Mouse (Mus musculus) C2C12 (cell line): ENCODE data around the gene Fam131c. TPM values are rescaled to one million over a fixed set of nuclear protein-coding genes. Genes with fewer than 3 reads are reported as not detected.

Experiments used
- H3K27me3 ChIP-seq: one replicate; pipeline ENCODE4 v1.6.1; 2011; ENCODE audit not compliant: control insufficient read depth, insufficient read depth, insufficient read length
- H3K36me3 ChIP-seq: one replicate; pipeline ENCODE4 v1.6.1; 2011; ENCODE audit not compliant: control insufficient read depth, insufficient read depth
- H3K4me3 ChIP-seq: one replicate; pipeline ENCODE4 v1.5.1; 2011; ENCODE audit warnings: mild to moderate bottlenecking, control low read depth; ENCODE audit not compliant: poor library complexity, insufficient read depth, severe bottlenecking
- H3K79me2 ChIP-seq: one replicate; pipeline ENCODE4 v1.6.1; 2011; ENCODE audit not compliant: control insufficient read depth, insufficient read depth
- H3K79me3 ChIP-seq: one replicate; pipeline ENCODE4 v1.6.1; 2011; ENCODE audit warnings: low read depth, control low read depth
- H3ac ChIP-seq: one replicate; pipeline ENCODE3; 2011; ENCODE audit warnings: low read depth; ENCODE audit not compliant: control insufficient read depth, insufficient read length
- CEBPB ChIP-seq: IDR thresholded peaks from one replicate; pipeline ENCODE4 v1.6.1; 2011; ENCODE audit warnings: low read depth, mild to moderate bottlenecking, control low read depth, moderate library complexity
- CTCF ChIP-seq: IDR thresholded peaks from one replicate; pipeline ENCODE4 v1.5.1; 2011; ENCODE audit not compliant: control insufficient read depth, insufficient read depth, insufficient read length
- FOSL1 ChIP-seq: IDR thresholded peaks from one replicate; pipeline ENCODE4 v1.8.0; 2011; ENCODE audit warnings: mild to moderate bottlenecking, low read length; ENCODE audit not compliant: poor library complexity, insufficient read depth, severe bottlenecking
- MAX ChIP-seq: IDR thresholded peaks from one replicate; pipeline ENCODE4 v1.6.1; 2011; ENCODE audit warnings: mild to moderate bottlenecking, control low read depth
- MYOD1 ChIP-seq: IDR thresholded peaks from one replicate; pipeline ENCODE4 v1.6.1; 2011; ENCODE audit warnings: low read depth; ENCODE audit not compliant: control insufficient read depth, insufficient read length
- MYOG ChIP-seq: IDR thresholded peaks from one replicate; pipeline ENCODE4 v1.6.1; 2011; ENCODE audit not compliant: control insufficient read depth, insufficient read length; ENCODE audit errors: extremely low read depth
- USF1 ChIP-seq: IDR thresholded peaks from one replicate; pipeline ENCODE4 v1.6.1; 2011; ENCODE audit warnings: low read depth, mild to moderate bottlenecking, control low read depth, moderate library complexity
- polyA plus RNA-seq: library from polyadenylated mRNA; unstranded; fragments of >200 nt; fragmentation: generic; extraction: Trizol; gene quantifications from one replicate; pipeline ENCODE4 v1.2.1, GENCODE M21; 2012; ENCODE audit warnings: missing spikeins

Fam131c gene
- polyA plus RNA-seq, 1 experiment = 1.9 TPM

DNA sequence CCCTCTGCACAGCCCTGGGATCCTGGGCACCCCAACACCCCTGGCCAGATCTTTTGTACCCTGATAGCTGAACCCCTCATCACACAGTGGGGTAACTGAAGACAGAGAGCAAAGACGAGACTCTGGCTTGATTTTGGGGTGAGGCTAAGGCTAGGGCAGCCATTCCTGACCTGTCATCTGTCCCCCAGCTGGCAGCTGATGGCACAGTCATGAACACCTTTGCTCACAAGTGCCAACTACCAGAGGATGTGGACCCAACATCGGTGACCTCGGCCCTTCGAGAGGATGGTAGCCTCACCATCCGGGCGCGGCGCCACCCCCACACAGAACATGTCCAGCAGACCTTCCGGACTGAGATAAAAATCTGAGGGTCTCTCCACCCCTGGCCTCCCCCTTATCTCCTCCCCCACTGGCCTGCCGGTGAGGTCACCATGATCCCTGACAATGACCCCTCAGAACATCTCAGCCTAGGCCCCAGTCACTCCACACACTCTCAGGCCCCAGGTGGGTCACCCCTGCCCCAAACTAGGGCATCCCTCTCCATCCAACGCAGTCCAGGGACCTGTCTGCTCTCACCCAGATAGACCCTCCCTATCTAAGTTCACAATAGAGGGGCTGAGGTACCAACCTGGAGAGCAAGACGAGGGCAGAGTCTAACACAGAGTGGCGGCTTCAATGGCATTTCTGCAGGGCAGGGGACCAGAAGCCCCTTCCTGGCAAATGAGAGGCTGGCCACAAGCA lies 55.8 kb downstream of the Fam131c start:
- no peaks in the 10 kb centered on the region for H3K27me3 ChIP-seq
- no peak overlapping the region for H3ac ChIP-seq
- no peaks in the 10 kb centered on the region for H3K36me3 ChIP-seq
- H3K4me3 ChIP-seq = no peak overlapping the region
- H3K79me2 ChIP-seq = no peaks in the 10 kb centered on the region
- TF ChIP-seq CTCF = no peak
- no peak for TF ChIP-seq FOSL1
- TF ChIP-seq USF1 = no peak
- no peak for TF ChIP-seq MAX
- TF ChIP-seq MYOG = no peak
- no peak for TF ChIP-seq CEBPB
- TF ChIP-seq MYOD1 = no peak
- no peaks in the 10 kb centered on the region for H3K79me3 ChIP-seq

DNA sequence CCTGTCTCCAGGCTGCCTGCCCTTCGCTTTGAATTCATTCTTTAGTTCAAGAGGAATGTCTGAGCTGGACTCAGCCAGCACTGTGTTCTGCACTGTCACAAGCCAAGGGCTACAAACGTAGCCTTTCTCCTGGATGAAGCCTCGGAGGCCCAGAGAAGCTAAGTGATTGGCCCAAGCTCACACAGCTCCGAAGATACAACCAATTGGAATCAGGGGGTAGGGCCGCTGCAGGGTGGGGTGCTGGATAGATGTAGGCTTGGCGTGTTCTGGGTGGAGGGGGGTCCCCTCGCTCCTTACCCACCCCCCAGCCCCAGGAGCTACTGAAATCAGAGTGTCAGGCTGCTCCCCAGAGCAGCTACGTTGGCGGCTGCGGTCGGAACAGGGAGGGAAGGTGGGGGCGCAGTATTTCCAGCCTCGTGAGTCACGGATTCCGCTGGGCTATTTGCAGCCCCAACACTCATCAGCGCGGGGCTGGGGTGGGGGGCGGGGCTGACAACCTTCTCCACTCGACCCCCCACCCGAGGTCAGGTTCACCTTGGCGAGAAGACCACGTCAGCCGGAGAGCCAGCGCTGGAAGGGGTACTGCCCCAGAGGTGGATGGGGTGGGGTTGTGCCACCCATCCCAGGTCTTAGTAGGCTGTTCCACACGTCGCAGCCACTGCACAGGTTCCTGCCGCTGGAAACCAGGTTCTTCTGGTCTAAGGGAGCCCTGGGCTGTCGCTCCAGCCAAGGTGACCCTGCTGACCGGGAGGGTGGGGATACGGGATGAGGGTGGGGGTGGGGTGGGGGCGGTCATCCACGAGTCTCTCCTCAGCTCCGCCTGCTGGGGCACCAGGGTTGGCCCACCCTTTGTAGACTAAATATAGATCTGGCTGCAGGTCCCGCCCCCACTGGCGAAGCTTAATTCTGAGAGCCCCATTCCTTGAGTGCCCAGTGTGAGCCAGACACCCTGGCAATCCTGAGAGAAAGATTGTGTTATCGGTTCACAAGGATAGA lies 57.8 kb downstream of the Fam131c start:
- Histone ChIP-seq H3K79me2 (no peaks in the 10 kb centered on the region), H3K79me3 (no peaks in the 10 kb centered on the region), H3ac (peak overlapping the region; percentile 63), H3K27me3 (no peaks in the 10 kb centered on the region), H3K4me3 (peak overlapping the region; percentile 26), H3K36me3 (no peaks in the 10 kb centered on the region)
- no peak for TF ChIP-seq MAX
- TF ChIP-seq USF1 = no peak
- peak; percentile 8 for TF ChIP-seq FOSL1
- TF ChIP-seq CEBPB = no peak
- no peak for TF ChIP-seq CTCF
- no peak for TF ChIP-seq MYOG
- TF ChIP-seq MYOD1 = no peak

DNA sequence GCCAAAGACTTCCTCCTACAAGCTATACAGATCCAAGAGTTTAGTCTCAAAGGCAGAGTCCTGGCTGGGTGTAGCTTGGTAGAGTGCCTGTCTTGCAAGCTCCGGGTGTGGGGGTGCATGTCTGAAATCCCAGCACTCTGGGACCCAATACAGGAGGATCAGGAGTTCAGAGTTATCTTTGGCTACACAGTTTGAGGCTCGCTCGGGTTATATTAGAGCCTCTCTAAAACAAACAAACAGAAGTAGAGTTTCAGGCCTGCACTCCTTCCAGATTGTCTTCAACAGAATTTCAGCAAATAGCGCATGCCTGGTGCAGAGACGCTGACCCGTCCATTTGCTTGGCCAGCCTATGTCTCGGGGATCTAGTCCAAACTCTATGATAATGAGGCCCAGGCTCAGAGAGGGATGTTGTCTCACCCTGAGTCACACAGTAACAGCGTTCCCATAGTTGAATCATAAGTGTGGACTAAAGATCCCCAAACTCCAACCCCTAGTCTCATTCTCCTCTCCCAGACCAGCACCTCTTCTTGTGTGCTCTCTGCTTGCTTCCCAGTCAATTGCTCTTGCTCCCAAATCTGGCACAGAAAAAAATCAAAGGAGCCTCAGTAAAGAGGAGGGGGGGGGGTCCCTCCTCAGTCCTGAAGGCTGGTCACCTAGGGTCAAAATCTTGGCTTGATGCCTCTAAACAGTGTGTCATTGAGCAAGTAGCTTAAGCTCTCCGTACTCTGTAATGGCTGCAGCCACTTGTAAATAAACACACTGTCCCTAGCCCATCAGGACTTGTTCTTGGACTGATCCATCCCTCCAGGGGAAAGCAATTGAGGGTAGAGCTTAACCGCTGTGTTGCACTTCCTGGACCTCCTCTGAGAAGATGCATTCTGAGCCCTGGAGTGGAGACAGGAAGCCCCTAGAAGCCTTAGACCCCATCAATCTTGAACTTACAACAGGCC lies 59.1 kb downstream of the Fam131c start:
- Histone ChIP-seq H3K79me2 (no peaks in the 10 kb centered on the region), H3ac (no peak overlapping the region), H3K36me3 (no peaks in the 10 kb centered on the region), H3K27me3 (no peaks in the 10 kb centered on the region), H3K4me3 (no peak overlapping the region), H3K79me3 (no peaks in the 10 kb centered on the region)
- TF ChIP-seq MYOG = no peak
- TF ChIP-seq USF1 = no peak
- no peak for TF ChIP-seq MAX
- no peak for TF ChIP-seq CEBPB
- no peak for TF ChIP-seq MYOD1
- TF ChIP-seq CTCF = no peak
- TF ChIP-seq FOSL1 = no peak

DNA sequence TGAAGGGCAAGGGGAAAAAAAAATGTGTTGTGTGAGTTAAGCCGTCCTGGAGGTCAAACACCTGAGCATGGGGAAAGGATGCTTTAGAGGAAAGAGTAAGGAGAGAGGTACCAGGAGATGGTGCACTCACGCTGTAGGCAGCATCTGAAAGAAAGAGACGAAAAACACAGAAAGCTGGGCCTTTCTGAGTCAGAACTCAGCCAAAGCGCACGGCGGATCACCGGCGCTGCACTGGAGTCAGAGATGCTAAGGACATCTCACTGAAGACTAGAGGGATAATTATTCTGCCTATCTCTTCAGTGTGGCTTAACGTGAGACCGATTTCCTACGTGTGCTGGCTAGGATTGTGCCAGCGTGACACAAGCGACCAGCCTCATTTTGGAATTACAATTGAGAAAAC lies 59.9 kb downstream of the Fam131c start:
- H3K79me2 ChIP-seq = no peaks in the 10 kb centered on the region
- no peaks in the 10 kb centered on the region for H3K79me3 ChIP-seq
- no peak overlapping the region for H3ac ChIP-seq
- H3K36me3 ChIP-seq = no peaks in the 10 kb centered on the region
- no peak overlapping the region for H3K4me3 ChIP-seq
- TF ChIP-seq MAX = no peak
- H3K27me3 ChIP-seq = no peaks in the 10 kb centered on the region

DNA sequence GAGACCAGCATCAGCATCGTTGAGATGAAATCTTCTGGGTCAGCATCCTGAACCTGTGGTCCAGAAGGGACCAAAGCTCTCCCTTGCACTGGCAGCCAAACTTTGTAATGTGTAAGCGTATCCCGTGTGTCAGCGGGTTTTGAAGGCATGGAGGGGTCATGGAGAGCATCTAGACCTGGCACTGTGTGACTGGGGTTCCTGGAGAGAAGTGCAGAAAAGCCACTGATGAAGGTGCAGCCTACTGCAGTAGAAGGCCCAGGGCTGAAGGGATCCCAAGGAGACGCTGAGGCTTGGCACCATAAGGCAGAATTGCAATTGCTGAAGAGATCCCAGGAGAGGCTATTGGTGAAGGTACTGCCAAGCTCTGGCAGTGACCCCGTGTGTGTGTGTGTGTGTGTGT lies 61.4 kb downstream of the Fam131c start:
- TF ChIP-seq MYOD1 (no peak), CTCF (no peak)
- no peak overlapping the region for H3ac ChIP-seq
- H3K36me3 ChIP-seq = no peaks in the 10 kb centered on the region
- H3K27me3 ChIP-seq = no peaks in the 10 kb centered on the region
- H3K79me2 ChIP-seq = no peaks in the 10 kb centered on the region
- H3K79me3 ChIP-seq = no peaks in the 10 kb centered on the region
- no peak overlapping the region for H3K4me3 ChIP-seq
